Mouse (Mus musculus): ENCODE results near the gene Cep72. TPM values are rescaled to one million over a fixed set of nuclear protein-coding genes. Genes with fewer than 3 reads are reported as not detected.
"Not testable (repeated sequence)": the region's sequence is repeated elsewhere in the genome, so short reads cannot be mapped to it uniquely, and the experiment has no call there.

The Cep72 gene
- total RNA-seq, 2 experiments from 2014 or later, result 12.9 to 15.0 TPM

- ATAC-seq (replicated peaks; ENCODE audit: poor library complexity, severe bottlenecking), result no peak
Observed at GRCm38 (mm10) chr13:74034756-74035155, 27.3 kb downstream of the Cep72 start.

- ATAC-seq (replicated peaks; ENCODE audit: poor library complexity, severe bottlenecking), result no peak
Observed at GRCm38 (mm10) chr13:74031133-74031532, 31.0 kb downstream of the Cep72 start.

- ATAC-seq (replicated peaks; ENCODE audit: poor library complexity, severe bottlenecking), result no peak
Observed at GRCm38 (mm10) chr13:74030691-74031090, 31.4 kb downstream of the Cep72 start.

GRCm38 (mm10) chr13:74029013-74029412, 33.1 kb downstream of the Cep72 start:
- peak; percentile 49 for ATAC-seq (replicated peaks; ENCODE audit: poor library complexity, severe bottlenecking)

- no peak for ATAC-seq (replicated peaks; ENCODE audit: poor library complexity, severe bottlenecking)
Observed at GRCm38 (mm10) chr13:74028116-74028515, 34.0 kb downstream of the Cep72 start.

GRCm38 (mm10) chr13:74026215-74026614, 35.9 kb downstream of the Cep72 start:
- ATAC-seq (replicated peaks; ENCODE audit: poor library complexity, severe bottlenecking), result peak; percentile 60

GRCm38 (mm10) chr13:74025151-74026081, 36.7 kb downstream of the Cep72 start:
- ATAC-seq (replicated peaks; ENCODE audit: poor library complexity, severe bottlenecking), result no peak

GRCm38 (mm10) chr13:74019006-74019405, 43.1 kb downstream of the Cep72 start:
- not testable (repeated sequence) for ATAC-seq (replicated peaks; ENCODE audit: poor library complexity, severe bottlenecking)

GRCm38 (mm10) chr13:74017426-74017825, 44.7 kb downstream of the Cep72 start:
- ATAC-seq (replicated peaks; ENCODE audit: poor library complexity, severe bottlenecking), result no peak

- ATAC-seq (replicated peaks; ENCODE audit: poor library complexity, severe bottlenecking), result no peak
Observed at GRCm38 (mm10) chr13:74015908-74016307, 46.2 kb downstream of the Cep72 start.

GRCm38 (mm10) chr13:74010678-74011077, 51.4 kb downstream of the Cep72 start:
- ATAC-seq (replicated peaks; ENCODE audit: poor library complexity, severe bottlenecking), result no peak

- peak; percentile 6 for ATAC-seq (replicated peaks; ENCODE audit: poor library complexity, severe bottlenecking)
Observed at GRCm38 (mm10) chr13:74009791-74010614, 52.1 kb downstream of the Cep72 start.

- peak; percentile 96 for ATAC-seq (replicated peaks; ENCODE audit: poor library complexity, severe bottlenecking)
Observed at GRCm38 (mm10) chr13:74008948-74009718, 53.0 kb downstream of the Cep72 start, which contains the start of gene Tppp. Tppp (plus strand) TSS chr13:74009407.

GRCm38 (mm10) chr13:74008216-74008615, 53.9 kb downstream of the Cep72 start:
- ATAC-seq (replicated peaks; ENCODE audit: poor library complexity, severe bottlenecking), result not testable (repeated sequence)

- not testable (repeated sequence) for ATAC-seq (replicated peaks; ENCODE audit: poor library complexity, severe bottlenecking)
Observed at GRCm38 (mm10) chr13:74006881-74007280, 55.2 kb downstream of the Cep72 start.

- ATAC-seq (replicated peaks; ENCODE audit: poor library complexity, severe bottlenecking), result no peak
Observed at GRCm38 (mm10) chr13:74001492-74001891, 60.6 kb downstream of the Cep72 start.

GRCm38 (mm10) chr13:74000961-74001360, 61.1 kb downstream of the Cep72 start:
- ATAC-seq (replicated peaks; ENCODE audit: poor library complexity, severe bottlenecking), result no peak

- ATAC-seq (replicated peaks; ENCODE audit: poor library complexity, severe bottlenecking), result no peak
Observed at GRCm38 (mm10) chr13:74000519-74000918, 61.6 kb downstream of the Cep72 start.

GRCm38 (mm10) chr13:73996456-73996855, 65.6 kb downstream of the Cep72 start:
- ATAC-seq (replicated peaks; ENCODE audit: poor library complexity, severe bottlenecking), result peak; percentile 48

GRCm38 (mm10) chr13:73991267-73991666, 70.8 kb downstream of the Cep72 start:
- ATAC-seq (replicated peaks; ENCODE audit: poor library complexity, severe bottlenecking), result no peak

All from granulocyte monocyte progenitor cell, adult 5-6 weeks (primary cell).